Mouse (Mus musculus) myocyte (in vitro differentiated cells): ENCODE data around the gene Cd160. TPM values are rescaled to one million over a fixed set of nuclear protein-coding genes. Genes with fewer than 3 reads are reported as not detected.

Experiments
- H3K27me3 ChIP-seq: one replicate; pipeline ENCODE4 v1.6.1; 2011; ENCODE audit not compliant: control insufficient read depth, insufficient read depth, insufficient read length
- H3K36me3 ChIP-seq: one replicate; pipeline ENCODE4 v1.6.1; 2011; ENCODE audit not compliant: control insufficient read depth, insufficient read depth
- H3K4me2 ChIP-seq: one replicate; pipeline ENCODE4 v1.6.1; 2011; ENCODE audit warnings: low read depth, control low read depth
- H3K4me3 ChIP-seq: one replicate; pipeline ENCODE4 v1.5.1; 2011; ENCODE audit warnings: mild to moderate bottlenecking, control low read depth, moderate library complexity
- H3K79me2 ChIP-seq: one replicate; pipeline ENCODE4 v1.6.1; 2011; ENCODE audit not compliant: control insufficient read depth, insufficient read depth
- H3ac ChIP-seq: one replicate; pipeline ENCODE4 v1.6.1; 2011; ENCODE audit not compliant: control insufficient read depth, insufficient read length
- CEBPB ChIP-seq: IDR thresholded peaks from 2 replicates; pipeline ENCODE4 v1.6.1; 2011; ENCODE audit warnings: mild to moderate bottlenecking, moderate library complexity; ENCODE audit not compliant: poor library complexity, insufficient read depth, severe bottlenecking
- MAX ChIP-seq: IDR thresholded peaks from one replicate; pipeline ENCODE4 v1.6.1; 2011; ENCODE audit warnings: low read depth, mild to moderate bottlenecking, control low read depth
- MYOD1 ChIP-seq, 3 experiments: IDR thresholded peaks; one replicate each; pipeline ENCODE4 v1.6.1; 2011; ENCODE audit warnings: control low read depth in 2 of 3, low read depth in 2 of 3, mild to moderate bottlenecking in 2 of 3, moderate library complexity in 1 of 3; ENCODE audit not compliant: insufficient read length in 2 of 3, control insufficient read depth in 1 of 3
- MYOG ChIP-seq, 3 experiments: IDR thresholded peaks; one replicate each; pipeline ENCODE4 v1.6.1; 2011; ENCODE audit warnings: control low read depth in 2 of 3, low read depth in 2 of 3, mild to moderate bottlenecking in 2 of 3; ENCODE audit not compliant: insufficient read length in 2 of 3, control insufficient read depth in 1 of 3, insufficient read depth in 1 of 3
- POLR2A ChIP-seq: IDR thresholded peaks from one replicate; pipeline ENCODE4 v1.6.1; 2011; ENCODE audit warnings: low read depth, mild to moderate bottlenecking, control low read depth, moderate library complexity; ENCODE audit not compliant: insufficient read length
- POLR2AphosphoS2 ChIP-seq: IDR thresholded peaks from one replicate; pipeline ENCODE4 v1.6.1; 2011; ENCODE audit warnings: low read depth, control low read depth; ENCODE audit not compliant: insufficient read length
- REST ChIP-seq: IDR thresholded peaks from one replicate; pipeline ENCODE4 v1.6.1; 2011; ENCODE audit warnings: mild to moderate bottlenecking, control low read depth, moderate library complexity; ENCODE audit not compliant: insufficient read depth, insufficient read length
- SRF ChIP-seq: IDR thresholded peaks from one replicate; pipeline ENCODE4 v1.6.1; 2011; ENCODE audit warnings: low read depth; ENCODE audit not compliant: control insufficient read depth, insufficient read length
- TCF12 ChIP-seq: IDR thresholded peaks from one replicate; pipeline ENCODE4 v1.6.1; 2011; ENCODE audit warnings: mild to moderate bottlenecking, control low read depth; ENCODE audit not compliant: poor library complexity, insufficient read depth, severe bottlenecking
- TCF3 ChIP-seq: IDR thresholded peaks from one replicate; pipeline ENCODE4 v1.6.1; 2011; ENCODE audit warnings: low read depth, control low read depth; ENCODE audit not compliant: insufficient read length
- USF1 ChIP-seq: IDR thresholded peaks from one replicate; pipeline ENCODE4 v1.6.1; 2011; ENCODE audit warnings: low read depth, mild to moderate bottlenecking, control low read depth, moderate library complexity
- polyA plus RNA-seq: library from polyadenylated mRNA; unstranded; fragments of >200 nt; fragmentation: generic; extraction: Trizol; gene quantifications from one replicate; pipeline ENCODE4 v1.2.1, GENCODE M21; 2012; ENCODE audit warnings: missing spikeins

Gene Cd160
- polyA plus RNA-seq, 1 experiment, result 0.06 TPM

- H3K27me3 ChIP-seq, result no peaks in the 10 kb centered on the region
- no peak overlapping the region for H3K4me2 ChIP-seq
- no peaks in the 10 kb centered on the region for H3K79me2 ChIP-seq
- H3ac ChIP-seq, result no peak overlapping the region
- H3K4me3 ChIP-seq, result no peak overlapping the region
- no peaks in the 10 kb centered on the region for H3K36me3 ChIP-seq
- TF ChIP-seq POLR2A (no peak), SRF (no peak), POLR2AphosphoS2 (no peak), MAX (no peak)
Measured at GRCm38 (mm10) chr3:96808136-96808535, 21.0 kb downstream of the Cd160 start.

- Histone ChIP-seq H3K79me2 (no peaks in the 10 kb centered on the region), H3K36me3 (no peaks in the 10 kb centered on the region), H3ac (no peak overlapping the region), H3K4me2 (no peak overlapping the region), H3K27me3 (no peaks in the 10 kb centered on the region), H3K4me3 (no peak overlapping the region)
- TF ChIP-seq TCF12, result no peak
- no peak for TF ChIP-seq CEBPB
Measured at GRCm38 (mm10) chr3:96802214-96802613, 26.9 kb downstream of the Cd160 start.

- H3K27me3 ChIP-seq, result no peaks in the 10 kb centered on the region
- H3K4me3 ChIP-seq, result no peak overlapping the region
- no peak overlapping the region for H3ac ChIP-seq
- no peak overlapping the region for H3K4me2 ChIP-seq
- TF ChIP-seq SRF (no peak), CEBPB (no peak), POLR2AphosphoS2 (no peak), REST (no peak), POLR2A (no peak), MAX (no peak), USF1 (no peak), TCF3 (no peak)
- H3K79me2 ChIP-seq, result no peaks in the 10 kb centered on the region
- no peaks in the 10 kb centered on the region for H3K36me3 ChIP-seq
Measured at GRCm38 (mm10) chr3:96800254-96800653, 28.9 kb downstream of the Cd160 start.

- Histone ChIP-seq H3K79me2 (no peaks in the 10 kb centered on the region), H3K36me3 (peaks cover 28% of the 10 kb centered on the region)
Measured at GRCm38 (mm10) chr3:96788506-96788905, 40.6 kb downstream of the Cd160 start.

GRCm38 (mm10) chr3:96787784-96788183 lies 41.4 kb downstream of the Cd160 start:
- Histone ChIP-seq H3K36me3 (peaks cover 28% of the 10 kb centered on the region), H3K79me2 (no peaks in the 10 kb centered on the region), H3K27me3 (no peaks in the 10 kb centered on the region), H3K4me3 (no peak overlapping the region), H3K4me2 (no peak overlapping the region), H3ac (no peak overlapping the region)
- TF ChIP-seq MAX (no peak), TCF12 (no peak), POLR2AphosphoS2 (no peak), MYOG (IDR thresholded peaks at IDR 0.05; ENCODE audit: control insufficient read depth in 1 of 3, insufficient read depth in 1 of 3, insufficient read length in 2 of 3, low read depth in 2 of 3) (no peak), TCF3 (no peak), SRF (no peak), REST (no peak), MYOD1 (IDR thresholded peaks at IDR 0.05; ENCODE audit: control insufficient read depth in 1 of 3, insufficient read length in 2 of 3, low read depth in 2 of 3) (no peak)

More at GRCm38 (mm10) chr3:96788506-96788905, 40.6 kb downstream of the Cd160 start:
- no peak overlapping the region for H3K4me3 ChIP-seq
- H3ac ChIP-seq, result no peak overlapping the region
- H3K4me2 ChIP-seq, result no peak overlapping the region
- TF ChIP-seq MYOG (IDR thresholded peaks at IDR 0.05; ENCODE audit: control insufficient read depth in 1 of 3, insufficient read depth in 1 of 3, insufficient read length in 2 of 3, low read depth in 2 of 3) (peak; percentile 66 to 87 (median 74)), MYOD1 (IDR thresholded peaks at IDR 0.05; ENCODE audit: control insufficient read depth in 1 of 3, insufficient read length in 2 of 3, low read depth in 2 of 3) (peak; percentile 13 to 72 (median 39)), SRF (no peak)
- no peaks in the 10 kb centered on the region for H3K27me3 ChIP-seq

GRCm38 (mm10) chr3:96782236-96782635 lies 46.9 kb downstream of the Cd160 start:
- TF ChIP-seq POLR2A (no peak), USF1 (no peak), MAX (no peak)

More at GRCm38 (mm10) chr3:96782236-96782635, 46.9 kb downstream of the Cd160 start:
- H3K36me3 ChIP-seq, result peaks cover 33% of the 10 kb centered on the region
- no peak overlapping the region for H3K4me2 ChIP-seq
- H3ac ChIP-seq, result no peak overlapping the region
- no peak overlapping the region for H3K4me3 ChIP-seq
- H3K27me3 ChIP-seq, result no peaks in the 10 kb centered on the region
- H3K79me2 ChIP-seq, result no peaks in the 10 kb centered on the region
